Mouse (Mus musculus): ENCODE measurements at regions not wholly inside any gene's neighbourhood (a gene's known extent, or its start where the extent isn't known, plus 50 kb on each side); places are given as distances from the start of the nearest gene placed in this dataset.
A peak's percentile ranks its signal among the peaks of the same experiment; 100 is the strongest.

GRCm38 (mm10) chr1:21161742-21162141, 56.6 kb upstream of the Tmem14a start:
- TF ChIP-seq POLR2A (IDR thresholded peaks at IDR 0.05; ENCODE audit: low read depth, low read length), result no peak
- peak; percentile 67; the same call in 1 of the 2 replicates for TF ChIP-seq CTCF (IDR thresholded peaks at IDR 0.05; ENCODE audit: borderline replicate concordance, insufficient read depth, low read length)
